Mouse (Mus musculus) ES-E14 (cell line): ENCODE results near the gene Gm45808. TPM values are rescaled to one million over a fixed set of nuclear protein-coding genes. Genes with fewer than 3 reads are reported as not detected.
A peak's percentile ranks its signal among the peaks of the same experiment; 100 is the strongest.

Experiments
- DNase-seq: peaks from one replicate; pipeline ENCODE4 v3.0.0-alpha.2; 2013; ENCODE audit warnings: low read depth, low spot score
- H3K27ac ChIP-seq: 2 replicates; pipeline ENCODE4 v1.5.1; 2012; ENCODE audit warnings: low read depth, mild to moderate bottlenecking, low read length, moderate library complexity, mixed read lengths; ENCODE audit not compliant: poor library complexity, insufficient read depth, severe bottlenecking
- H3K36me3 ChIP-seq: 2 replicates; pipeline ENCODE4 v1.6.1; 2012; ENCODE audit warnings: mild to moderate bottlenecking, low read length, moderate library complexity, mixed read lengths; ENCODE audit not compliant: control insufficient read depth, poor library complexity, insufficient read depth, severe bottlenecking
- H3K4me1 ChIP-seq, 2 experiments: fragments of 150-350 bp in 1 of 2; sonication (generic) in 1 of 2; 2 replicates each; pipeline ENCODE4 v1.6.1; 2012; ENCODE audit warnings: low read length in 2 of 2, mild to moderate bottlenecking in 1 of 2, mixed read lengths in 1 of 2; ENCODE audit not compliant: control insufficient read depth in 2 of 2, insufficient read depth in 2 of 2, poor library complexity in 1 of 2
- H3K4me3 ChIP-seq, 2 experiments: fragments of 150-350 bp in 1 of 2; sonication (generic) in 1 of 2; 2 replicates each; pipeline ENCODE4 v1.5.1; 2012; ENCODE audit warnings: low read length in 2 of 2, low read depth in 1 of 2, mild to moderate bottlenecking in 1 of 2, mixed read lengths in 1 of 2; ENCODE audit not compliant: insufficient read depth in 1 of 2, poor library complexity in 1 of 2, severe bottlenecking in 1 of 2
- H3K9ac ChIP-seq: 2 replicates; pipeline ENCODE4 v1.6.1; 2012; ENCODE audit warnings: low read depth, mild to moderate bottlenecking, low read length, mixed read lengths; ENCODE audit not compliant: poor library complexity, insufficient read depth, severe bottlenecking
- H3K9me3 ChIP-seq: fragments of 150-350 bp; sonication (generic); 2 replicates; pipeline ENCODE4 v1.6.1; 2012; ENCODE audit warnings: low read depth, mild to moderate bottlenecking, low read length; ENCODE audit not compliant: control insufficient read depth, insufficient read depth
- CHD2 ChIP-seq: IDR thresholded peaks from 2 replicates; pipeline ENCODE4 v1.6.1; 2014; ENCODE audit warnings: mild to moderate bottlenecking, low read depth, low read length, inconsistent platforms
- HCFC1 ChIP-seq: IDR thresholded peaks from 2 replicates; pipeline ENCODE4 v1.6.1; 2012; ENCODE audit warnings: low read length, inconsistent platforms, borderline replicate concordance; ENCODE audit not compliant: insufficient read depth
- MAFK ChIP-seq: IDR thresholded peaks from 2 replicates; pipeline ENCODE4 v1.6.1; 2014; ENCODE audit warnings: mild to moderate bottlenecking, low read depth, low read length, inconsistent platforms; ENCODE audit not compliant: insufficient read depth
- ZC3H11A ChIP-seq: IDR thresholded peaks from 2 replicates; pipeline ENCODE4 v1.6.1; 2012; ENCODE audit warnings: low read depth, mild to moderate bottlenecking, inconsistent platforms, low read length, borderline replicate concordance
- ZNF384 ChIP-seq: IDR thresholded peaks from 2 replicates; pipeline ENCODE4 v1.6.1; 2012; ENCODE audit warnings: low read depth, low read length, inconsistent platforms
- in situ Hi-C, 2 experiments: fragments of 600-800 bp; cut with MboI; formaldehyde crosslinking; loops; one replicate each; pipeline ENCODE4 v1.15.1; 2025; ENCODE audit warnings: low sequenced_read_pairs in 2 of 2, inconsistent platforms in 1 of 2; ENCODE audit not compliant: unreplicated experiment in 2 of 2
- total RNA-seq: library from RNA; depleted of rRNA; stranded (reverse); fragments of 300-350 nt; gene quantifications from 2 replicates; pipeline ENCODE4 v1.2.3, GENCODE M21; 2012

The Gm45808 gene
- total RNA-seq, 1 experiment: 0.71 TPM

GRCm38 (mm10) chr7:45478774-45479173 lies 7.8 kb downstream of the Gm45808 start:
- no peaks in the 10 kb centered on the region for H3K9me3 ChIP-seq
- H3K36me3 ChIP-seq: peaks cover 11% of the 10 kb centered on the region; the same call in 1 of the 2 replicates
- H3K4me1 ChIP-seq: peaks cover 2 to 8% of the 10 kb centered on the region in 2 experiments; a peak in 2 of 4 replicates
- no peak overlapping the region for H3K4me3 ChIP-seq
- TF ChIP-seq ZNF384: no peak
- no peak for TF ChIP-seq ZC3H11A
- TF ChIP-seq CHD2: no peak
- no peak for TF ChIP-seq MAFK
- TF ChIP-seq HCFC1: no peak
- H3K9ac ChIP-seq: peak overlapping the region; percentile 5; the same call in 1 of the 2 replicates
- no peak for DNase-seq
- in situ Hi-C loops: loop anchor here in 1 of 2 experiments (10.0 kb wide), 1 partner anchor 116 kb away; no protein-coding TSS in a partner anchor
- no peak overlapping the region for H3K27ac ChIP-seq

- no peak overlapping the region for H3K27ac ChIP-seq
- H3K9ac ChIP-seq: no peak overlapping the region
- no peak overlapping the region for H3K4me3 ChIP-seq
- peaks cover 11% of the 10 kb centered on the region; the same call in 1 of the 2 replicates for H3K36me3 ChIP-seq
- no peaks in the 10 kb centered on the region for H3K9me3 ChIP-seq
- H3K4me1 ChIP-seq: peaks cover 2 to 8% of the 10 kb centered on the region in 2 experiments; a peak in 2 of 4 replicates
- in situ Hi-C loops: loop anchor here in 1 of 2 experiments (10.0 kb wide), 1 partner anchor 118 kb away; no protein-coding TSS in a partner anchor
- no peak for DNase-seq
- TF ChIP-seq HCFC1: no peak
- no peak for TF ChIP-seq CHD2
- TF ChIP-seq ZC3H11A: no peak
- no peak for TF ChIP-seq MAFK
- TF ChIP-seq ZNF384: no peak
These were observed 9.6 kb downstream of the Gm45808 start for GRCm38 (mm10) chr7:45477003-45477402.

GRCm38 (mm10) chr7:45476453-45476852 lies 10.2 kb downstream of the Gm45808 start:
- no peak overlapping the region for H3K4me3 ChIP-seq
- in situ Hi-C loops: loop anchor here in 1 of 2 experiments (10.0 kb wide), 1 partner anchor 118 kb away; no protein-coding TSS in a partner anchor
- H3K27ac ChIP-seq: no peak overlapping the region
- TF ChIP-seq CHD2: no peak
- TF ChIP-seq MAFK: no peak
- no peak for TF ChIP-seq HCFC1
- no peak for TF ChIP-seq ZNF384
- no peak for TF ChIP-seq ZC3H11A
- no peak overlapping the region for H3K9ac ChIP-seq
- no peaks in the 10 kb centered on the region for H3K9me3 ChIP-seq
- H3K4me1 ChIP-seq: peaks cover 2 to 4% of the 10 kb centered on the region in 2 experiments; a peak in 2 of 4 replicates
- peaks cover 11% of the 10 kb centered on the region; the same call in 1 of the 2 replicates for H3K36me3 ChIP-seq
- DNase-seq: no peak

GRCm38 (mm10) chr7:45475291-45475969 lies 11.2 kb downstream of the Gm45808 start:
- peak overlapping the region; percentile 53 to 69 for H3K4me3 ChIP-seq
- in situ Hi-C loops: loop anchor here in 1 of 2 experiments (10.0 kb wide), 1 partner anchor 119 kb away; no protein-coding TSS in a partner anchor
- peak overlapping the region; percentile 55; the same call in 1 of the 2 replicates for H3K27ac ChIP-seq
- peaks cover 11% of the 10 kb centered on the region; the same call in 1 of the 2 replicates for H3K36me3 ChIP-seq
- no peak for DNase-seq
- H3K9me3 ChIP-seq: no peaks in the 10 kb centered on the region
- no peak for TF ChIP-seq ZC3H11A
- peak; percentile 93 for TF ChIP-seq HCFC1
- no peak for TF ChIP-seq CHD2
- peaks cover 2 to 4% of the 10 kb centered on the region in 2 experiments; a peak in 2 of 4 replicates for H3K4me1 ChIP-seq
- peak overlapping the region; percentile 67; the same call in 1 of the 2 replicates for H3K9ac ChIP-seq
